Mouse (Mus musculus): ENCODE data around the gene Kirrel3.

The Kirrel3 gene

DNA sequence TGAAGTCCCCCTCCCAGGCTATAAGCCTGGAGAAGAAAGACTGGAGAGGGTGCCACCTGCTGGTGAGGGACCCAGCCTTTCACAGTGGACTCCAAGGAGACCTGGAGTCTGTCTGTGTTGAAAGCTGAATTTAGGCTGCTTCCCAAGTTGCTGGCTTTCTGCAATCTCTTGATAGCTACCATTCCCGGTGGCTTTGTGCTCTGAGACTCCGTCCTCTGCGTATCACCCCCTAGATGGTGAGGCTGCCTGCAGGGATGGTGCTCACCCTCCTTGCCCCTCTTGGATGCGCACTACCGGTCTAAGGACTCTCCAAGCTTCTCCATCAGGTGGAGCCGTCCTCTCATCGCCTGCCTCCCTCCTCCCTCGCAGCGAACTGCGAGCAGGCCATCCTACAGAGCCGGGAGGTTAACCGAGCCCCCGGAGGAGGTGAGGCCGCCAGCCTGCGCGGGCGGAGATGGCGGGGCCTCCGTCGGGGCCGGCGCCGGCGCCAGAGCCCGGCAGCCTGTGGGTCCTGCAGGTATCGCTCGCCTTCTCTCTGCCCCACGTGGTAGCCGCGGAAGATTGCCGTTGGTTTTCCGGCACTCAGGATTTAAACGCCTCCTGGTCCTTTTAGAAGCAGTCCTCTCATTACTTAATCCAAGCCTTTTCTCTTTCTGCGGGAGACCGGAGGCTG lies at the start of gene Kirrel3:
Kirrel3 (plus strand) TSS at position 136 of the 673 bp plus-strand sequence.
- DNase-seq (ENCODE audit: low read depth, low spot score), result no peak

DNA sequence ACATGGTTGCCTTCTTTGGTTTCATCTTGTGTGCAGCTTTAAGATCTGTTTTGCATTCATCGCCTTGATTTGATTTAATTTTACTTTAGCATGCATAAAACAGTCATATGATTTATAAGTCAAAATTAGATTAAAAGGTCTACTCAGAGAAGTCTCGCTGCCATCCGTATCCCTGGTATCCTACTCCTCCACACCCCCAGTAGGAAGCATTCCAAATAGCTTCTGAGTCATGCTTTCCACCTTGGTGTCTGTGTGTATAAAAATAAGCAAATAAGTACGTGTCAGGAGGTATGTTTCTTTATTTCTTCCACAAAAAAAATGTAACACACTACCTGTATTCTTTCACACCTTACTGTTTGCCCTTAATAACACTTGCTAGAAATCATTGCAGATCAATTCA lies 45.0 kb upstream of the Kirrel3 start:
- DNase-seq (ENCODE audit: low read depth, low spot score), result no peak

DNA sequence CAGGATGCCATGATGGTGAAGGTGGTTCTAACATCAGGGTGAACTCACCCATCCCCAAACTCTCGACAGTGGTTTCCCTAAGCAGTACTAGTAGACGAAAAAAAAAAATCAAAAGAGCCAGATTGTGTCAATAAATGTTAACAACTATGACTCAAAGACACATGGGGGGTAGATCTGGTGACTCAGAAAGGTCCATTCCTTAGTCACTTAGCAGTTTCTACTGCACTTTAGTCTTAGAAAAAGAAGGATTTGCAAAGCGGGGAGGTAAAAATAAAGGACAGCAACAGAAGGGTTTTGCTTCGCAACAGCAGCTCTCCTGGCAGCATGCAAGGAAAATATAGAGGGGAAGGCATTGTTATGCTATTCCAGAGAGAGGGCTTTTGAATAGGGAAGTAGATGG lies 41.7 kb upstream of the Kirrel3 start:
- no peak for DNase-seq (ENCODE audit: low read depth, low spot score)

DNA sequence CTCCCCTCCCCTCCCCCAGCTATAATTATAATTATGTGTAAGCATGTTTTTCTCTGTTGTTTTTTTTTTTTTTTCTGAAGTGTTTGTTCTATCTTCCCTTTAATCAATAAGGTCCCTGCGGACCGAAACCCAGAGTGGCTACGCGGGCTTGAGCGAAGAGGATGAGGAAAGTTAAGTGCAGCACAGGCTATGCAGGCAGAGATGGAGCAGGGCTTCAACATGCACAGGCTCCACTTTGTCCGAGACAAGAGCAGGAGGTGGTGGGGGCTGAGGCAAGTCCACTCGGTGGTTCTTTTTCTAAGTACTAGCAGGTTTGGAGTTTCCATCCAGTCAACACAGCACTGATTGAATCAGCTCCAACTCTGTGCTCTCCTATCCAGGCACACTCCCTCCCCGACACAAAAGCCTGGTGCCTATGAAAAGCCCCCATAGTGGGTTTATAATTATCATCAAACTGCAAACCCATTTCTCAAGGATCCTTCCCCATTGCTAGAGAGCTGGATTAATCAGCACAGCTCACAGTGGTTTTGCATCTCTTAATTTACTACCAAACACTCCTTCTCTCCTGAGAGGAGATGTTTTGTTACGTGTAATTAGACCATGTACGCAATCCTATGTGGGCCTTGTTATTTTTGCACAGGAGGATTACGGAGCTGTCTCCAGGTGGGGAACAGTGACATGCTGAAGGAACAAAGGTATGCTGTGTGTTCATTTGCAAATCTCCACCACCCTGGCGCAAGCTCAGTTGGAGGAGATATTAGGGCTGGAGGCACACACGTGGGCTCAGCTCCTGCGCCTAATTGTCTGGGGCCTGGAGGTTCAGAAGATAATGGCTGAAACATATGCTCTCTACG lies 39.0 kb upstream of the Kirrel3 start:
- no peak for DNase-seq (ENCODE audit: low read depth, low spot score)

DNA sequence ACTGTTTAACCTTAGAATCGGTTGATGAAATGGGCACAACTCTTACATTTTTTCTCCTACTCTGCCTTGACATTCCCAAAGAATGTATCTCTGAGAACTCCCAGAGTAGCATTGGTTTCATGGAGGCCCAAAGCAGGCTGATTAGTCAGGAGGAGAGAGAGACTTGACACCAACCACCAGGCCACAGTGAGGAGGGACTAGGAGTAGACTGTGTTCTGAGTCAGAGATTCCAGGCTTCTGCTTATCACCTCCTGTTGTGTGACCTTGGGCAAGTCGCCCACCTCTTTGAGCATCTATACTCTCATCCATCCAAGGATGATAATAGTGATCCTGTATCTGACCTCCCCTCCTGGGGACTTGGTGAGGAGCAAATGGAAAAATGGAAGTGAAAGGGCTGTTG lies 38.0 kb upstream of the Kirrel3 start:
- DNase-seq (ENCODE audit: low read depth, low spot score), result no peak

DNA sequence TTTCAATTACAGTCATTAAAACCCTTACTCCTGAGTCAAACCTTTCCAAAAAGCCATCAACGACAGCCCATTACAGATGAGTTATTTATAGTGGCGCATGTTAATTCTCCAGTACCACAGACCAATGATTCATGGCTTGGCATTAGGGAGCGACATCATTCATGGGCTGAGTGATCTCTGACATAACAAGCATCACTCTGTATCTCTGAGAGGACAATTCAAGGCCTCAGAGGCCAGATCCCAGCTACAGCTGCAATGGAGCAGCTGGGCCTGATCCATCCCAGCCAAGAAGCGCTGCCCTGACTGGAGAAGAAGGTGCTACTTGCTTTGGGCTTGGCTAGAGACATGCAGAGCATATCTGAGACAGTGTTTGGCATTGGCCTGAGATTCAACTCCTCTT lies 37.2 kb upstream of the Kirrel3 start:
- no peak for DNase-seq (ENCODE audit: low read depth, low spot score)

DNA sequence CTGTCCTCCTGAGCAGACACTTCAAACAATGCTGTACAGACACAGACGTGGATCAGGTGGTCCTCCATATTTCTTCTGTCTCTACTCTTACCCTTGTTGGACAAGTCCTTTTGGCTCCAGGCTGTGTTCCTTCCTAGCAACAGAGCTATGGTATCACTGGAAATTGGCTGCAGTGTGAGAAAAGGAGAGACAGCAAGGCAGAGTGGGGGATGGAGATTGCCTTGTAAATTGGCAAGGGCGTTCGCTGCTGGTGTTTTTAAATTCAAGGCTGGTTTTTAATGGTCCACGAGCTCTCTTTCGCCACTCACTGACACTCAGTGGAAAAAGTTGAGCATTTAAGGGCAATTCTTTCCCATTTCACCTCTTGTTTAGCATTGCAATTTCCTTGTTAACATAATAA lies 27.5 kb upstream of the Kirrel3 start:
- no peak for DNase-seq (ENCODE audit: low read depth, low spot score)

DNA sequence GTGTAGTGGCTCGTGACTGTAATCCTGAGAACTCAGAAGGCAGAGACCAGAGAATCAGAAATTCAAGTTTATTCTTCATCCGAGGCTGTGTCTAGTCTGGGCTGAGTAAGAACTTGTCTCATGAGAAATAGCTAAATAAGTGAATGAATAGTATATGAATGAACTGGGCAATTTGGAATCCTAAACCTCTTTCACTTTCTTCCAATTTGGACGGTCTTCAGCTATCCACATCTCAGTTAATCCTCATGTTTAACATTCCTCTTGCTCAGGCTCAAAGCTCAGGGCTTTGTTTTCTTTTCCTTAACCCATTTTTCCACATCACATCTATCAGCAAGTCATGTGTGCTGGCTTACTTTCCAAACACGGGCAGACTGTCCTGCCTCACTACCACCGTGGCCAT lies 25.7 kb upstream of the Kirrel3 start:
- DNase-seq (ENCODE audit: low read depth, low spot score), result no peak

DNA sequence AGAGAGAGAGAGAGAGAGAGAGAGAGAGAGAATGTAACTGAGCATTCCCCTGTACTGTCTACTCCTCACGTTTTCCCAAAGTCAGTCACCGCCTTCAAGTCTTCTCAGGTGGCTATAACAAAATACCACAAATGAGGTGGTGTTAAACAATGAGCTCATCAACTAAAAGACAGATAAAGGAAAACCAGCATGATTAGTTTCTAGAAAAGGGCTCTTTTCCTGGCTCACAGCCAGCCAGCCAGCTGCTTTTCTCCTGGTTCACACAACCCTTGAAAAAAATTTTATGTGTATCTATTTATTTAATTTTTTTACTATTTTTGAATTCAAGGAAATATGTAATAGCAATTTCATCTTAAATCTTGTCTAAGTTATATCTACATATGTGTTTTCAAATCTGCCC lies 22.0 kb upstream of the Kirrel3 start:
- no peak for DNase-seq (ENCODE audit: low read depth, low spot score)

DNA sequence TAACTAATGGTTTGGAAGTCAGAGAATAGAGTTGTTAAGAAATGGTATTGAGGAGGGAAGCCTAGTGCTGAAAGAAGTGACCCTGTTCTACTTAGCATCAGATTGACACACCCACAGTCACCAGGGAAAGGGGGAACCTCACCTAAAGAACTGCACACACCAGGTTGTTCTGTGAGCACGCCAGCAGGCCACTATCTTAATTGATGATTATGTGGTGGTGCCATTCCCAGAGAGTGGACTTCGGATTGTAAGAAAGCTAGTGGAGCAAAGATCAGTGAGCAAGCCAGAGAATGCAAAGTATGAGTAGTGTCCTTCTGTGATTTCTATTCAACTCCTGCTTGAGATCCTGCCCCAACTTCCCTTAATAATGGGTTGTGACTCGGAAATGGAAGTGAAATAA lies 19.6 kb upstream of the Kirrel3 start:
- no peak for DNase-seq (ENCODE audit: low read depth, low spot score)

DNA sequence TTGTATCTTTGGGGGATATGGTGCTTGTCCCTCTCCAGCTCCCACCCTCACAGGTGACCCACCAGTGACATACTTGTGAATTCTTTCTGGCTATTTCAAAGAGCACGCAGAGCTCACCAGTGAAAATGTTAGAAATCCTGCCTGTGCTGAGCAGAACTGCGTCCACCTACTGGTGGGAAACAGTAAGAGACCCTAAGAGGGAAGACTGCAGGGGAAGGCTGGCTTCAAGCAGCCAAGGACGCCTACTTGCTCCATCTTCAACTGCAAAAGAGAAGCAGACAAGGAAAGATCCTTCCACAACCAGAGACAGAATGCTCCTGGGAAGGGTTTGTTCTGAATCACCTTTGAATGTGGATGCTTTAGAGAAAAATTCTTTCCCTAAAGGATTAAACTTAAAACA lies 16.5 kb upstream of the Kirrel3 start:
- DNase-seq (ENCODE audit: low read depth, low spot score), result no peak

DNA sequence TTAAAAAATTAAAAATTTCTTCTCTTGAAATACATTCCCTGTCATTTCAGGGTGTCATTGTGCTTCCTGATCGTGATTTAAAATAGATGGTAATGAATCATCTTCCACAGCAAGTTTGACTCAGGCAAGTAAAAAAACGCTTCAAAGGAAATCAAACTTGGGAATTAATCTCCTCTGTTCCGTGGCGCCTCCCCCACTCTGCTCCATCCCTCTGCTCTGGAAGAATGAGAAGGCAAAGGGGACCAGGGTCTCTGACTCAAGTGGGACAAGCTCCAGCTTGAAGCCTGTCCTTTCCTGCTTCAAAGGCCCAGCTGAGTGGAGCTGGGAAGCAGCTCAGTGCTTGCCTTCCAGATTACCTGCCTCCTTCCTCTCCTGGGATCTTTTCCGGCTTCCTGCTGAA lies 9.5 kb upstream of the Kirrel3 start:
- no peak for DNase-seq (ENCODE audit: low read depth, low spot score)

DNA sequence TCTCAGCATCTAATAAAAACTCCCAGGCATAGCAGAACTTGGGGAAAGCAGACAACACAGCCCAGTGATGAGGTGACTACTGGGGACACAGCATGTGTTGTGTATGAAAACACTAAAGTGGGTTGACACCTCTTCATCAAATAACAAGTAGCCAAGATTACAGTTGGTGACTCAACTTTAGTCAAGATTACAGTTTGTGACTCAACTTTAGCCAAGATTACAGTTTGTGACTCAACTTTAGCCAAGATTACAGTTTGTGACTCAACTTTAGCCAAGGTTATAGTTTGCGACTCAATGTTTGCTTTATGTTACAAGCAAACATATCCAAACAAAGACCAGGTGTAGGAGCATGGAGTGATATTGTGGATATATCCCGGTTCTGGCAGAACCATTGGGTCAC lies 7.2 kb upstream of the Kirrel3 start:
- DNase-seq (ENCODE audit: low read depth, low spot score), result no peak

DNA sequence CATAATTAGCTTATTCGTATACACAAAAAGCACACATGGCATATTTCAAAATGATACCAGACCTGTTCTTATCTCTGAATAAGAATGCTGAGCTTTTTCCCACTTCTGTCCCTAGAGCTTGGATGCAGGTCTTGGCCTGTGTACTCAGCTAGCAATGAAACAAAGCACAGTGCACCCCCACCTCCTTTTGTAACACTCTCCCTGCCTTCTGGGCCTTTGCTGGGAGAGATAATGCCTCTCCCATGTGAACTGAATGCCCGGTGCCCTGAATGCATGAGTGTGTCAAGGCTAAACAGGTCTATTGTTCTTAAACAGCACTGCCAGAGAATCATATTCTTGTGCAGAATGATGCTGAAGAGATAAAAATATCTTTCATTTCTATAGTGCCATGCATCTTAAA lies 2.5 kb upstream of the Kirrel3 start:
- no peak for DNase-seq (ENCODE audit: low read depth, low spot score)

DNA sequence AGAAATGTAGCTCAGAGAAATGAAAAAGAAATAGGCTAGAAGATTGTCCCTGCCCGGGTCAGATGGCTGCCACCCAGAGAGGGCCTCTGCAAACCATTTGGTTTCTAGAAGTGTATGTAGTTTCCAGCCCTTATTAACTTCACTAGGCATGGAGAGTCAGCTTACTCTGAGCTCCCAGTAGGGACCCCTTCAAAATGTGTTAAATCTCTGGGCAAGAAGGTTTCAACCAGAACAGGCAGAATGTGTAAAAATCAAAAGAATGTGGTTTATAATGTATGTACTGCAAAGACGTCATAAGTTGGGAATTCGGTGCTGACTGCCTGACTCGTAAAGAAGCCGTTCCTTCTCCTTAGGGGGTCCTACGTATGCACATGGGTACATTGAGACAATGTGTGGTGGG lies 1.0 kb upstream of the Kirrel3 start:
- DNase-seq (ENCODE audit: low read depth, low spot score), result no peak

DNA sequence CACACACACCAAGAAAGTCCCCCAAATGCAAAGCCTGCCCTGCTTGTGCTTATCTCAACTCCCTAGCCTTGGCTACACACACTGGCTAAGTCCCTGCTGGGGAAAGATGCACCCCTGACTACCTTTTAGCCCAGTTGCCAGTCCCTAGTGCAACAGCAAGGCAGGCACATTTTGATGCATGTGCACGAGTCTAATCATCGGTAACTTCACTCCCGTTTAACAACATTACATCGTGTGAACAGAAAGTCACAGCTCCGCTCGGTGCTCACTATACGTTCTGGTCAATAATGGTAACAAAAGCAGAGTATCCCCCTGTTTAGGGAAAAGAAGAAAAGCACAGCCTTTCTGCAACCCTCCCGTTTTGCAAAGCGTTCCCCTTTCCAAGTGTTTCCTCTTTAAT lies 2.6 kb downstream of the Kirrel3 start:
- DNase-seq (ENCODE audit: low read depth, low spot score), result no peak

DNA sequence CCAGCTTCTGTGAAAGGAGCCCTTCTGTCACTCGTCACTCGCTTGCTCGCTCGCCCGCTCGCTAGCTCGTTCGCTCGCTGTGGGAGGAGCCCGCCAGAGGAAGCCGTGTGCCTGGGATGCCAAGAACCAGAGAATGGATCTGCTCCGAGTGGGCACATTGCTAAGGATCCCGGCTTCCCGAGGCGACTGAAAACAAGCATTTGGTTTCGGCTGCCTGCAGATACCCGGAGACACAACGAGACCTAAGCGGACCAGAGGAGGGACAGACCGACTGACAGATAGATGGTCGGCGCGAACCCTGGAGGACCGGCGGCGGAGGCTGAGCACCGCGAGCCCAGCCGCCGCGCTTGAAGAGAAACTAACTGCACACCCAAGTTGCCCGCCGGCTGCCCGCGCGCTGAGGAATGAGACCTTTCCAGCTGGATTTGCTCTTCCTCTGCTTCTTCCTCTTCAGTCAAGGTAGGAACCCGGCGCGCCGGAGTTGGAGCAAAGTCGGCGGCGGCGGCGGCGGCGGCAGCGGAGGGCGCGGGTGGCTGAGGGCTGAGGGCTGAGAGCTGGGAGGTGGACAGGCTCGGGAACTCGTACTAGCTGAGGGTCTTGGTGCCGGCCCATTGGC lies 3.1 kb downstream of the Kirrel3 start:
- no peak for DNase-seq (ENCODE audit: low read depth, low spot score)

DNA sequence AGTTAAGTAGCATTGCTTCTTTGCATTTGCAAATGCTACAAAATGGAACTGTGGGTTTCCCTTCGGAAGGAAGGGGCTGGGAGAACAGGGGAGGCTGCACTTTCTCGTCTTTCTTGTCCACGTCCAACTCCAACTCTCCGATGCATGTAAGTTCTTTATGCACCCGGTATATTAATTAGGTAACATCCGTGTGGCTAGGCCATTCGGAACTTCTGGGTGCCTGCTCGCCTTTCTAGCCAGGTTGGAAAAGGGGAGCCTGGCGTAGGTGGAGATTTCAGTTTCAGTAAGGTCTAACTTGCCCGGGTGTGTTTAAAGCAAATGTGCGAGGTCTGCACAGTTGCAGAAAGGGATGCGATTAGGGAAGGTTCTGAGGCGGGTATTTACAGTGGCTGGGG lies 3.6 kb downstream of the Kirrel3 start:
- no peak for DNase-seq (ENCODE audit: low read depth, low spot score)

DNA sequence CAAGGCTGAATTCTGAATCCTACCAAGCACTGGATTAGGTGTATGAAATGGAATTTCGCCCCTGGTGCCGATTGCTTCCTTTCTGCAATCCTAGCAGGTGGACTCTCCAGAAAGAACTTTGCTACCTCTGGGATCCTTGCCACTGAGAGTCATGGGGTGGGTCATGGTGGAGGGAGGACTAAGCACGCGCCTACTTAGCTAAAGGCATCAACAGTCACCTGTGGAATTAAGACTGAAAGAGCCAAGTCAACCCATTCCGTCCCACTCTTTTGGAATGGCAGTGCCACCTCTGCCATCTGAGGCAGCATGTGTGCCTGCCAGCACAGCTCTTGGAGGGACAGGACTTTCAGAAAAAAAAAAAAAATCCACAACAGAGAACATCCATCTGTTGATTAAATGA lies 4.1 kb downstream of the Kirrel3 start:
- DNase-seq (ENCODE audit: low read depth, low spot score), result no peak

DNA sequence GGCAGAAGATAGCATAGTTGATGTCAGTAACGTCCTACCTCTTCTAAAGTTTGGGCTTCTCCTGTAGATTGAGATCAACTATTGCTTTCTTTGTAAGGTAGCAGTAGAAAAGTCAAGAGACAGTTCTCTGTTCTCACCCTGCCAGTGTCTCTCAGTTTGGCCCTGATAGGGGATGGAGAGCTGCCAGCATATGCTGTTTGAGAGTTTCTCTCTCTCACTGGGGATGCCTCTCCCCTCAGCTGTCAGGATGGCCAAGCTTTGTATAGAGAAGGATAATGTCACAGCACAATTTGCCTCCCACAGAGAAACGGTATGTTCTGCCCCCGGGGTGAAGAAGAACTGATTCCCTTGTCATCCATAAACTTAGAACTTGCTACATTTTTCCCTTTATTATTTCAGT lies 6.4 kb downstream of the Kirrel3 start:
- DNase-seq (ENCODE audit: low read depth, low spot score), result no peak

DNA sequence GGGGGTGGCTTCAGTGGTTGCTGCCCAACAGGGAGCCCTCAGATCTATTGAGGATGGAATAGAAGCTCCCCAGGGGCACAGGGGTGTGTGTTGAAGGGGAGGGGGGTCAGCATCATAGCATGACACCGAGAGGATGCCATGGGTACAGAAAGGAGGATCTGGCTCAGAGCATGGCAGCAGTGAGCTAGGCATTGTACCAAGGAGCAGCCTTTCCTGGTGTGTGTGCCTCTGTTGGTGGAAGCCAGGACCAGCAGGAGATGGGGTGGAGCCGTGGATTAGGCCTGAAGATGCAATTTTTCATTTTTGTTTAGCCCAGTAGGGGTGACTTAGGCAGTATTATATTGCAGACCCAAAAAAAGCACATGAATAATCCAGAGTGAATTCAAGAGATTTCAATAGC lies 7.9 kb downstream of the Kirrel3 start:
- DNase-seq (ENCODE audit: low read depth, low spot score), result no peak

DNA sequence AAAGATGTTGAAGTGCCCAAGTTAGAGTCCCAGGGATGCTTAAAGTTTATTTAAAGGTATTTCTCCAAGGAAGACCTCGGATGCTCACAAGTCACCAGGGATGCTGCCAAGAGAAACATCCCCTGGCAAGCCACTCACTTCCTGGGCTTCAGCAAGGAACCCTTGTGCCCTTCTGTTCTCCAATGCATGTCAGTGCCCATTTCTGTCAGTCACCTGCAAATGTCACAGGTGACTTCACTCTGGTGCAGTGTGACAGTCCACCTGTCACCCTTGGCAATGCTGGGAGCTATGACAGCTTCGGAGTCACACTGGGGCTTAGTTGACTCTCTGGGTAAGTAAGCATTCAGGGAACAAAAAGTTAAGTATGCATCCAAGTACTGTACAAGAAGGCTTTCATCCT lies 12.4 kb downstream of the Kirrel3 start:
- DNase-seq (ENCODE audit: low read depth, low spot score), result no peak

DNA sequence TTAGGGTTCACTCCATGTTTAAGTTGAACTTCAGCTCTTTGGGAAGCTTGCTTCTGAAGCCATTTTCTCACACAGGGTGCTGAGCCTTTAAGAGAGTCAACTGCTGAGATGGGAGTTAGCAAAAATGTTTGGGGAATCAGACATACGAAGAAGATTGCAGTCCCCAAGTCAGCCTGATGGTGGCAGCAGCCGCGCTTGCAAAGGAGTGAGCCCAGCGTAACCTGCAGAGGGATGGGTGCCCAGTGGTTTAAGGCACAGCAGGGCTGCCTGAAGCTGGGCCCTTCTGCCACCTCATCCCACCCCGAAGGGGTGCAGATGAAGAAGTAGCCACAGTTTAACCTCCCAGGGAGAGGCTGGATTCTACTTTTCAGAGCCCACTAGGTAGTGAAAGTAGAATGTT lies 13.0 kb downstream of the Kirrel3 start:
- DNase-seq (ENCODE audit: low read depth, low spot score), result no peak
